Mouse (Mus musculus) midbrain, embryonic 14.5 days (tissue): ENCODE measurements around the gene Foxp2. TPM values are rescaled to one million over a fixed set of nuclear protein-coding genes. Genes with fewer than 3 reads are reported as not detected.

ENCODE experiments used
- ATAC-seq: fragments of 200-750 bp; cut with Nextera tagmentation; 2 replicates; pipeline ENCODE4 v1.8.0; 2017; ENCODE audit warnings: moderate number of reproducible peaks, moderate library complexity; ENCODE audit not compliant: low FRiP score, low TSS enrichment
- DNase-seq: peaks from one replicate; pipeline ENCODE4 v3.0.0-alpha.2; 2015
- H3K27ac ChIP-seq: fragments of 300-500 bp; sonication (generic); replicated peaks from 2 replicates; pipeline ENCODE4 v1.5.1; 2014; ENCODE audit warnings: mild to moderate bottlenecking, low read depth, low read length, moderate library complexity
- H3K27me3 ChIP-seq: fragments of 300-500 bp; sonication (generic); 2 replicates; pipeline ENCODE4 v1.6.1; 2014; ENCODE audit warnings: low read length, control low read depth, mixed read lengths; ENCODE audit not compliant: control insufficient read depth, insufficient read depth
- H3K36me3 ChIP-seq: fragments of 300-500 bp; sonication (generic); 2 replicates; pipeline ENCODE4 v1.6.1; 2014; ENCODE audit warnings: low read length, control low read depth; ENCODE audit not compliant: control insufficient read depth, insufficient read depth
- H3K4me1 ChIP-seq: fragments of 300-500 bp; sonication (generic); 2 replicates; pipeline ENCODE4 v1.6.1; 2014; ENCODE audit warnings: mild to moderate bottlenecking, antibody characterized with exemption, low read length, control low read depth; ENCODE audit not compliant: control insufficient read depth, insufficient read depth
- H3K4me2 ChIP-seq: fragments of 300-500 bp; sonication (generic); 2 replicates; pipeline ENCODE4 v1.6.1; 2014; ENCODE audit warnings: mild to moderate bottlenecking, low read length, moderate library complexity
- H3K4me3 ChIP-seq: fragments of 300-500 bp; sonication (generic); replicated peaks from 2 replicates; pipeline ENCODE4 v1.5.1; 2014; ENCODE audit warnings: low read depth, low read length
- H3K9ac ChIP-seq: fragments of 300-500 bp; sonication (generic); replicated peaks from 2 replicates; pipeline ENCODE4 v1.6.1; 2014; ENCODE audit warnings: mild to moderate bottlenecking, low read length, moderate library complexity
- H3K9me3 ChIP-seq: fragments of 300-500 bp; sonication (generic); 2 replicates; pipeline ENCODE4 v1.6.1; 2016; ENCODE audit warnings: low read length, control low read depth, mixed read lengths; ENCODE audit not compliant: control insufficient read depth
- WGBS: fragments of 180-500 bp; shearing (Covaris S2); extraction: QIAGEN DNeasy Blood & Tissue Kit; methylation state at CpG from one replicate; pipeline ENCODE4 v1.1.7; 2014; 5-methylcytosine and 5-hydroxymethylcytosine counted together
- microRNA-seq: library from miRNA; unstranded; fragments of <30 nt; microRNA quantifications from one replicate; pipeline ENCODE4, GENCODE M21; 2016
- polyA plus RNA-seq: library from polyadenylated mRNA; unstranded; fragments of >200 nt; fragmentation: Nextera tagmentation; extraction: Ambion mirVana; gene quantifications from 2 replicates; pipeline ENCODE4 v1.2.1, GENCODE M21; 2014

Gene Foxp2
- polyA plus RNA-seq, 1 experiment from 2014 or later: 106 TPM

DNA sequence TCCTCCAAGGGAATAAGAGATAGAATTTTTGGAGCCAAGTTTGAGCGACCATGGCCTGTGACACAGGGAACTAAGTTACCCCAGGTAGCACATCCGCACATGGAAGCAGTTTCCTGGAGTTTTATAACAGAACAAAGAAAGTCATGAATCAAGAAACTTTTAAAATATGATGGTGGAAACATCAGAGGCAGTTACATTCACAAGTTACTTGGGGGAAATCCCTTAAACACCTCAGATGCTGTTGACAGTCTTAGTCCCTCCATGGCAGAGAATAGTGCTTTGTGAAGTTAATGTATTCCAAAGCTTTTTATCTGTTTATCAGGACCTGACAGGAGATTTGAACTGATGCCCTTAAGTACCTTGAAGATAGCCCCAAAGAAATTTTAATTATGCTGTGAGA, 558.6 kb downstream of the Foxp2 start:
- H3K9me3 ChIP-seq: no peaks in the 10 kb centered on the region
- H3K4me3 ChIP-seq: no peak overlapping the region
- H3K4me1 ChIP-seq: no peaks in the 10 kb centered on the region
- no peak overlapping the region for H3K9ac ChIP-seq
- WGBS: 92% methylated on average over 2 of the region's 2 CpGs
- no peak overlapping the region for H3K27ac ChIP-seq
- no peaks in the 10 kb centered on the region for H3K36me3 ChIP-seq
- DNase-seq: no peak
- no peaks in the 10 kb centered on the region for H3K27me3 ChIP-seq
- ATAC-seq: no peak
- no peak overlapping the region for H3K4me2 ChIP-seq

GRCm38 (mm10) chr6:15463390-15463789, 562.2 kb downstream of the Foxp2 start:
- no peak for ATAC-seq
- no peaks in the 10 kb centered on the region for H3K36me3 ChIP-seq
- no peaks in the 10 kb centered on the region for H3K9me3 ChIP-seq
- DNase-seq: no peak
- no peak overlapping the region for H3K27ac ChIP-seq
- H3K4me2 ChIP-seq: no peak overlapping the region
- H3K9ac ChIP-seq: no peak overlapping the region
- no peak overlapping the region for H3K4me3 ChIP-seq
- no peaks in the 10 kb centered on the region for H3K4me1 ChIP-seq
- WGBS: 91% methylated on average over 2 of the region's 2 CpGs
- no peaks in the 10 kb centered on the region for H3K27me3 ChIP-seq

DNA sequence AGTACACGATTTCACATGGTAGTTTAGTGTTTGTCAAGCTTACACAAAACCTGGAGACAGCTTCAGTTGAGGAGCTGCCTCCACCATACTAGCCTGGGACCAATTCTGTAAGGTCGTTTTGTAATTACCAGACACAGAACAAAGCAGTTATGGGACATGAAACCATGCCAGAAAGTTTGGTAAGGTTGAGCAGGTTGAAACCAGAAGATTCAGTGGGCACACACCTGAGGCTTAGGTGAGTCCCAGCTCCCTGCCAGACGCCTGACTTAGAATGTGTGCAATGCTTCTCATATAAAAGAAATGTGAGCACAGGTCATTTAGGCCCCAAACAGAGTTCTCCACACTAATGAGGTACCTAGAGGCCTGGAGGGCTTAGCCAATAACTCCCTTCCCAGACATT, 564.3 kb downstream of the Foxp2 start:
- WGBS: 83% methylated on average over 3 of the region's 3 CpGs
- no peak overlapping the region for H3K9ac ChIP-seq
- ATAC-seq: no peak

DNA sequence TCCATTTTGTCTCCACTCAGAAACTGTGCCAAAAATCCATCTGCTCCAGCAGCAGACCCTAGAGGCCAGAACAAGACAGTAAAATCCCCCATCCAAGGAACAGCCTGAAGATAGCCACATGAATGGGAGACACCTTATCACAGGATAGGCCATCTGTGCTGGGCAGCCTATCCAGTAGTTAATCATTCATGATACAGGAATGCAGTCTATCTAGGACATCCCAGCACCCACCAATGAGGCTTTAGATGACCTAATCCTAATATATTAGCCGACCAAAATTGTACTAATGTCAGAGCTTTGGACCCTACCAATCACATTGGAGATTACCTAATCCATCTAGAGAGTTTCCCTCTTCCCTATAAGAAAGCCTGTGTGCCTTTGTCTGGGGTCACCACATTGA, 565.5 kb downstream of the Foxp2 start:
- Histone ChIP-seq H3K36me3 (no peaks in the 10 kb centered on the region), H3K4me3 (no peak overlapping the region), H3K4me1 (no peaks in the 10 kb centered on the region), H3K9me3 (no peaks in the 10 kb centered on the region), H3K9ac (no peak overlapping the region), H3K27me3 (no peaks in the 10 kb centered on the region), H3K27ac (no peak overlapping the region), H3K4me2 (no peak overlapping the region)
- ATAC-seq (no peak), DNase-seq (no peak)
- 59% methylated on average over 1 of the region's 1 CpGs for WGBS

More for the DNA sequence above, 564.3 kb downstream of the Foxp2 start:
- H3K36me3 ChIP-seq: no peaks in the 10 kb centered on the region
- no peak for DNase-seq
- H3K4me2 ChIP-seq: no peak overlapping the region
- H3K27me3 ChIP-seq: no peaks in the 10 kb centered on the region
- no peaks in the 10 kb centered on the region for H3K4me1 ChIP-seq
- no peaks in the 10 kb centered on the region for H3K9me3 ChIP-seq
- no peak overlapping the region for H3K4me3 ChIP-seq
- H3K27ac ChIP-seq: no peak overlapping the region

DNA sequence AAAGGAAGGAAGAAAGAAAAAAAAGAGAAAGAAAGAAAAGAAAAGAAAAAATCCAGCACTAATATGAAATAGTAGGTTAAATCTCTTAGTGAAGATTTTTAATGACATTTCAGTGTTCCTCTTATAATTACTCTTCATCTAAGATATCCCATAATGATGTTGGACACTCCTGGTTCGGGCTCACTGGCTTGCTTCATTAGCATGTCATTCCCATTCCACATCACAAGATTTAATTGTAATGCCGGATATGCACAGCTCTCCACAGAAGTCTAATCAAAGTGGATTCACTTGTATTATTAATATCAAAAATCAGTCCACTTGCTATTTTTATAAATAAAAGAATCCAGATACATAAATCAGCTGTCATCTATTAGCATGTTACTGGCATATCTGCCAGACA, 585.8 kb downstream of the Foxp2 start:
- Histone ChIP-seq H3K27ac (no peak overlapping the region), H3K4me3 (no peak overlapping the region), H3K4me1 (no peaks in the 10 kb centered on the region), H3K9me3 (no peaks in the 10 kb centered on the region), H3K36me3 (no peaks in the 10 kb centered on the region), H3K4me2 (no peak overlapping the region), H3K9ac (no peak overlapping the region), H3K27me3 (no peaks in the 10 kb centered on the region)
- 52% methylated on average over 2 of the region's 2 CpGs for WGBS
- ATAC-seq (no peak; the same call in 1 of the 2 replicates), DNase-seq (peak; percentile 27)

Small RNA genes lying within 50 kb of the gene (microRNA-seq; reads per million reads assigned to microRNA genes)
- gene Gm25470: not detected

Other genes with a start within 250 kb of the Foxp2 start
- gene Ppp1r3a, start 146.1 kb upstream of the Foxp2 start, polyA plus RNA-seq: not detected in 2 replicates